Mouse (Mus musculus): Measurements from ENCODE around the gene Mis12. TPM values are rescaled to one million over a fixed set of nuclear protein-coding genes. Genes with fewer than 3 reads are reported as not detected.

Gene Mis12
- polyA plus RNA-seq, 1 experiment = 13.4 TPM

- DNase-seq (ENCODE audit: extremely low spot score in 1 of 2, low spot score in 1 of 2) = no peak
These were observed 6.7 kb upstream of the Mis12 start for GRCm38 (mm10) chr11:71012743-71013142.

GRCm38 (mm10) chr11:71017051-71017450 is 2.4 kb upstream of the Mis12 start:
- no peak for DNase-seq (ENCODE audit: extremely low spot score in 1 of 2, low spot score in 1 of 2)

- DNase-seq (ENCODE audit: extremely low spot score in 1 of 2, low spot score in 1 of 2) = peak in 1 of 2 experiments; percentile 18
These were observed 803 bp upstream of the Mis12 start for GRCm38 (mm10) chr11:71018416-71019200.

- DNase-seq (ENCODE audit: extremely low spot score in 1 of 2, low spot score in 1 of 2) = no peak
These were observed 8.9 kb downstream of the Mis12 start for GRCm38 (mm10) chr11:71028280-71028679.

GRCm38 (mm10) chr11:71029403-71030118 is 10.2 kb downstream of the Mis12 start:
- peak in 1 of 2 experiments; percentile 30 for DNase-seq (ENCODE audit: extremely low spot score in 1 of 2, low spot score in 1 of 2)

- DNase-seq (ENCODE audit: extremely low spot score in 1 of 2, low spot score in 1 of 2) = no peak
These were observed 12.7 kb downstream of the Mis12 start for GRCm38 (mm10) chr11:71032070-71032469.

GRCm38 (mm10) chr11:71032491-71033162 is 13.2 kb downstream of the Mis12 start:
- DNase-seq (ENCODE audit: extremely low spot score in 1 of 2, low spot score in 1 of 2) = peak in 1 of 2 experiments; percentile 60

GRCm38 (mm10) chr11:71033163-71033761 is 13.9 kb downstream of the Mis12 start, which contains the start of gene 6330403K07Rik:
Gene 6330403K07Rik, minus strand, starts transcription at chr11:71033513.
- DNase-seq (ENCODE audit: extremely low spot score in 1 of 2, low spot score in 1 of 2) = peak; percentile 64 to 72

GRCm38 (mm10) chr11:71039526-71040298 is 20.3 kb downstream of the Mis12 start:
- DNase-seq (ENCODE audit: extremely low spot score in 1 of 2, low spot score in 1 of 2) = no peak

GRCm38 (mm10) chr11:71052554-71052953 is 33.1 kb downstream of the Mis12 start:
- DNase-seq (ENCODE audit: extremely low spot score in 1 of 2, low spot score in 1 of 2) = peak in 1 of 2 experiments; percentile 67

- no peak for DNase-seq (ENCODE audit: extremely low spot score in 1 of 2, low spot score in 1 of 2)
These were observed 56.9 kb downstream of the Mis12 start for GRCm38 (mm10) chr11:71076342-71076741.

Other genes starting within 250 kb of the Mis12 start
- 0.08 TPM in 1 of 2 replicates, not detected in the other for gene Scimp, start 207.0 kb upstream of the Mis12 start, polyA plus RNA-seq (2012; rRNA removed)
- gene Rabep1, start 174.8 kb upstream of the Mis12 start, polyA plus RNA-seq (2012; rRNA removed) = 35.3 and 40.6 TPM in 2 replicates
- 75.2 and 86.2 TPM in 2 replicates for gene Nup88, start 49.6 kb upstream of the Mis12 start, polyA plus RNA-seq (2012; rRNA removed)
- 58.9 and 63.3 TPM in 2 replicates for gene Rpain, start 49.4 kb upstream of the Mis12 start, polyA plus RNA-seq (2012; rRNA removed)
- 79.9 and 94.5 TPM in 2 replicates for gene C1qbp, start 36.6 kb upstream of the Mis12 start, polyA plus RNA-seq (2012; rRNA removed)
- 23.8 and 26.1 TPM in 2 replicates for gene Dhx33, start 15.2 kb upstream of the Mis12 start, polyA plus RNA-seq (2012; rRNA removed)
- gene Derl2, start 230 bp downstream of the Mis12 start, polyA plus RNA-seq (2012; rRNA removed) = 18.8 and 19.0 TPM in 2 replicates
- 367 and 395 TPM in 2 replicates for gene 6330403K07Rik, start 13.9 kb downstream of the Mis12 start, polyA plus RNA-seq (2012; rRNA removed)
- gene Nlrp1a, start 125.1 kb downstream of the Mis12 start, polyA plus RNA-seq (2012; rRNA removed) = 0.04 and 0.11 TPM in 2 replicates
- gene Nlrp1b, start 211.1 kb downstream of the Mis12 start, polyA plus RNA-seq (2012; rRNA removed) = 0.44 and 0.58 TPM in 2 replicates